Mouse (Mus musculus) cerebellum, adult 18-20 months (tissue): ENCODE measurements around the gene Pdcl2.

Source experiments
- DNase-seq, 2 experiments: peaks; one replicate each; pipeline ENCODE4 v3.0.0; 2021

Pdcl2 gene

GRCm38 (mm10) chr5:76303379-76303744, 27.6 kb downstream of the Pdcl2 start:
- DNase-seq = no peak

GRCm38 (mm10) chr5:76302009-76302408, 28.9 kb downstream of the Pdcl2 start:
- DNase-seq = no peak

- peak; percentile 38 for DNase-seq
These were observed 41.7 kb downstream of the Pdcl2 start for GRCm38 (mm10) chr5:76289234-76289691.

- DNase-seq = no peak
These were observed 42.7 kb downstream of the Pdcl2 start for GRCm38 (mm10) chr5:76288256-76288655.

- no peak for DNase-seq
These were observed 43.9 kb downstream of the Pdcl2 start for GRCm38 (mm10) chr5:76287062-76287461.

- no peak for DNase-seq
These were observed 45.3 kb downstream of the Pdcl2 start for GRCm38 (mm10) chr5:76285699-76286098.

GRCm38 (mm10) chr5:76283890-76284289, 47.1 kb downstream of the Pdcl2 start:
- no peak for DNase-seq

GRCm38 (mm10) chr5:76274977-76275376, 56.0 kb downstream of the Pdcl2 start:
- DNase-seq = no peak
